Mouse (Mus musculus) frontal cortex, postnatal 25 days (tissue): ENCODE results near the gene Tbcb.
"Not testable (repeated sequence)": the region's sequence is repeated elsewhere in the genome, so short reads cannot be mapped to it uniquely, and the experiment has no call there.

Experiments used
- DNase-seq, 2 experiments: peaks; one replicate each; pipeline ENCODE4 v3.0.0; 2022; ENCODE audit warnings: low spot score in 2 of 2

Tbcb gene

GRCm38 (mm10) chr7:30194101-30194831 is 37.8 kb downstream of the Tbcb start:
- DNase-seq: no peak

GRCm38 (mm10) chr7:30193581-30194100 is 38.4 kb downstream of the Tbcb start:
- DNase-seq: peak in 1 of 2 experiments; percentile 42

GRCm38 (mm10) chr7:30193013-30193412 is 39.1 kb downstream of the Tbcb start:
- DNase-seq: no peak

GRCm38 (mm10) chr7:30192088-30192487 is 40.0 kb downstream of the Tbcb start:
- DNase-seq: no peak

GRCm38 (mm10) chr7:30189116-30189491 is 43.0 kb downstream of the Tbcb start:
- no peak for DNase-seq

GRCm38 (mm10) chr7:30188344-30189115 is 43.5 kb downstream of the Tbcb start:
- DNase-seq: no peak

GRCm38 (mm10) chr7:30184641-30185348 is 47.3 kb downstream of the Tbcb start:
- DNase-seq: no peak

GRCm38 (mm10) chr7:30183879-30184289 is 48.2 kb downstream of the Tbcb start, which contains the start of gene Cox7a1:
Cox7a1 (plus strand) TSS chr7:30184144.
- DNase-seq: no peak

GRCm38 (mm10) chr7:30183189-30183588 is 48.9 kb downstream of the Tbcb start:
- DNase-seq: not testable (repeated sequence)

- not testable (repeated sequence) for DNase-seq
Measured at GRCm38 (mm10) chr7:30181929-30182328, 50.1 kb downstream of the Tbcb start.

GRCm38 (mm10) chr7:30181308-30181707 is 50.8 kb downstream of the Tbcb start:
- DNase-seq: peak; percentile 58 to 69

- DNase-seq: no peak
Measured at GRCm38 (mm10) chr7:30178256-30178655, 53.8 kb downstream of the Tbcb start.

- no peak for DNase-seq
Measured at GRCm38 (mm10) chr7:30176474-30176873, 55.6 kb downstream of the Tbcb start.
